Mouse (Mus musculus): ENCODE data around the gene Nmd3. TPM values are rescaled to one million over a fixed set of nuclear protein-coding genes. Genes with fewer than 3 reads are reported as not detected.
A peak's percentile ranks its signal among the peaks of the same experiment; 100 is the strongest.

Nmd3 gene
- 48.5 and 60.9 TPM in 2 replicates for polyA plus RNA-seq (2015; fragmentation: Nextera tagmentation; extraction: Ambion mirVana)

- ATAC-seq (ENCODE audit: low read depth), result peak; percentile 92
- H3K36me3 ChIP-seq (ENCODE audit: control insufficient read depth, insufficient read depth), result no peaks in the 10 kb centered on the region
- peak within 1 kb of the TSS; percentile 84 for H3K4me3 ChIP-seq (ENCODE audit: low read depth, low read length)
- H3K4me1 ChIP-seq (ENCODE audit: control insufficient read depth, low read depth, low read length), result peaks cover 6% of the 10 kb centered on the region
- no peaks in the 10 kb centered on the region for H3K27me3 ChIP-seq (ENCODE audit: control insufficient read depth, insufficient read depth, low read depth, low read length)
- H3K27ac ChIP-seq (ENCODE audit: low read length), result peak within 1 kb of the TSS; percentile 85
- under 1% methylated on average over 30 of the region's 33 CpGs for WGBS (ENCODE audit: insufficient replicate concordance)
- peak within 1 kb of the TSS; percentile 83 for H3K4me2 ChIP-seq (ENCODE audit: low read depth, low read length)
- H3K9me3 ChIP-seq (replicated peaks; ENCODE audit: control insufficient read depth, low read length), result no peaks in the 10 kb centered on the region
- H3K9ac ChIP-seq (ENCODE audit: low read depth, low read length), result peak within 1 kb of the TSS; percentile 83
Measured at GRCm38 (mm10) chr3:69721814-69722186, at the start of gene Nmd3. TSS of gene Nmd3 (plus strand) at chr3:69721985.

- H3K27ac ChIP-seq (ENCODE audit: low read length), result no peak overlapping the region
- WGBS (ENCODE audit: insufficient replicate concordance), result 70% methylated on average over 10 of the region's 10 CpGs
Measured at GRCm38 (mm10) chr3:69673351-69673750, 48.4 kb upstream of the Nmd3 start.

GRCm38 (mm10) chr3:69674206-69674605 is 47.6 kb upstream of the Nmd3 start:
- Histone ChIP-seq H3K27ac (ENCODE audit: low read length) (no peak overlapping the region), H3K4me1 (ENCODE audit: control insufficient read depth, low read depth, low read length) (no peaks in the 10 kb centered on the region), H3K4me3 (ENCODE audit: low read depth, low read length) (no peak overlapping the region), H3K27me3 (ENCODE audit: control insufficient read depth, insufficient read depth, low read depth, low read length) (no peaks in the 10 kb centered on the region), H3K4me2 (ENCODE audit: low read depth, low read length) (no peak overlapping the region), H3K9ac (ENCODE audit: low read depth, low read length) (no peak overlapping the region), H3K36me3 (ENCODE audit: control insufficient read depth, insufficient read depth) (no peaks in the 10 kb centered on the region), H3K9me3 (replicated peaks; ENCODE audit: control insufficient read depth, low read length) (no peaks in the 10 kb centered on the region)
- 13% methylated on average over 3 of the region's 3 CpGs for WGBS (ENCODE audit: insufficient replicate concordance)
- ATAC-seq (ENCODE audit: low read depth), result peak; percentile 43; the same call in 1 of the 2 replicates

More at GRCm38 (mm10) chr3:69673351-69673750, 48.4 kb upstream of the Nmd3 start:
- no peaks in the 10 kb centered on the region for H3K36me3 ChIP-seq (ENCODE audit: control insufficient read depth, insufficient read depth)
- no peak overlapping the region for H3K9ac ChIP-seq (ENCODE audit: low read depth, low read length)
- H3K9me3 ChIP-seq (replicated peaks; ENCODE audit: control insufficient read depth, low read length), result no peaks in the 10 kb centered on the region
- H3K27me3 ChIP-seq (ENCODE audit: control insufficient read depth, insufficient read depth, low read depth, low read length), result no peaks in the 10 kb centered on the region
- no peak for ATAC-seq (ENCODE audit: low read depth)
- no peak overlapping the region for H3K4me3 ChIP-seq (ENCODE audit: low read depth, low read length)
- H3K4me2 ChIP-seq (ENCODE audit: low read depth, low read length), result no peak overlapping the region
- no peaks in the 10 kb centered on the region for H3K4me1 ChIP-seq (ENCODE audit: control insufficient read depth, low read depth, low read length)

- Histone ChIP-seq H3K36me3 (ENCODE audit: control insufficient read depth, insufficient read depth) (no peaks in the 10 kb centered on the region), H3K4me2 (ENCODE audit: low read depth, low read length) (no peak overlapping the region), H3K9ac (ENCODE audit: low read depth, low read length) (no peak overlapping the region), H3K4me1 (ENCODE audit: control insufficient read depth, low read depth, low read length) (no peaks in the 10 kb centered on the region), H3K27me3 (ENCODE audit: control insufficient read depth, insufficient read depth, low read depth, low read length) (no peaks in the 10 kb centered on the region), H3K27ac (ENCODE audit: low read length) (no peak overlapping the region), H3K4me3 (ENCODE audit: low read depth, low read length) (no peak overlapping the region), H3K9me3 (replicated peaks; ENCODE audit: control insufficient read depth, low read length) (no peaks in the 10 kb centered on the region)
- WGBS (ENCODE audit: insufficient replicate concordance), result 39% methylated on average over 1 of the region's 1 CpGs
- ATAC-seq (ENCODE audit: low read depth), result no peak
Measured at GRCm38 (mm10) chr3:69689791-69690190, 32.0 kb upstream of the Nmd3 start.

GRCm38 (mm10) chr3:69690939-69691338 is 30.8 kb upstream of the Nmd3 start:
- Histone ChIP-seq H3K9ac (ENCODE audit: low read depth, low read length) (no peak overlapping the region), H3K36me3 (ENCODE audit: control insufficient read depth, insufficient read depth) (no peaks in the 10 kb centered on the region), H3K27me3 (ENCODE audit: control insufficient read depth, insufficient read depth, low read depth, low read length) (no peaks in the 10 kb centered on the region), H3K9me3 (replicated peaks; ENCODE audit: control insufficient read depth, low read length) (no peaks in the 10 kb centered on the region), H3K4me2 (ENCODE audit: low read depth, low read length) (no peak overlapping the region), H3K27ac (ENCODE audit: low read length) (no peak overlapping the region), H3K4me1 (ENCODE audit: control insufficient read depth, low read depth, low read length) (no peaks in the 10 kb centered on the region), H3K4me3 (ENCODE audit: low read depth, low read length) (no peak overlapping the region)
- 60% methylated on average over 2 of the region's 2 CpGs for WGBS (ENCODE audit: insufficient replicate concordance)
- ATAC-seq (ENCODE audit: low read depth), result no peak

GRCm38 (mm10) chr3:69699851-69700500 is 21.8 kb upstream of the Nmd3 start:
- Histone ChIP-seq H3K4me3 (ENCODE audit: low read depth, low read length) (no peak overlapping the region), H3K9ac (ENCODE audit: low read depth, low read length) (no peak overlapping the region), H3K36me3 (ENCODE audit: control insufficient read depth, insufficient read depth) (no peaks in the 10 kb centered on the region), H3K27me3 (ENCODE audit: control insufficient read depth, insufficient read depth, low read depth, low read length) (no peaks in the 10 kb centered on the region), H3K27ac (ENCODE audit: low read length) (no peak overlapping the region), H3K4me2 (ENCODE audit: low read depth, low read length) (no peak overlapping the region), H3K9me3 (replicated peaks; ENCODE audit: control insufficient read depth, low read length) (no peaks in the 10 kb centered on the region), H3K4me1 (ENCODE audit: control insufficient read depth, low read depth, low read length) (no peaks in the 10 kb centered on the region)
- ATAC-seq (ENCODE audit: low read depth), result no peak
- WGBS (ENCODE audit: insufficient replicate concordance), result 54% methylated on average over 6 of the region's 6 CpGs

- WGBS (ENCODE audit: insufficient replicate concordance), result 19% methylated on average over 1 of the region's 1 CpGs
- no peak overlapping the region for H3K4me2 ChIP-seq (ENCODE audit: low read depth, low read length)
- H3K27ac ChIP-seq (ENCODE audit: low read length), result no peak overlapping the region
- no peaks in the 10 kb centered on the region for H3K9me3 ChIP-seq (replicated peaks; ENCODE audit: control insufficient read depth, low read length)
- H3K36me3 ChIP-seq (ENCODE audit: control insufficient read depth, insufficient read depth), result no peaks in the 10 kb centered on the region
- H3K4me3 ChIP-seq (ENCODE audit: low read depth, low read length), result no peak overlapping the region
- ATAC-seq (ENCODE audit: low read depth), result no peak
- H3K27me3 ChIP-seq (ENCODE audit: control insufficient read depth, insufficient read depth, low read depth, low read length), result no peaks in the 10 kb centered on the region
- no peaks in the 10 kb centered on the region for H3K4me1 ChIP-seq (ENCODE audit: control insufficient read depth, low read depth, low read length)
- H3K9ac ChIP-seq (ENCODE audit: low read depth, low read length), result no peak overlapping the region
Measured at GRCm38 (mm10) chr3:69701905-69702304, 19.9 kb upstream of the Nmd3 start.

- H3K4me3 ChIP-seq (ENCODE audit: low read depth, low read length), result no peak overlapping the region
Measured at GRCm38 (mm10) chr3:69702421-69702820, 19.4 kb upstream of the Nmd3 start.

GRCm38 (mm10) chr3:69709043-69709929 is 12.5 kb upstream of the Nmd3 start:
- 62% methylated on average over 12 of the region's 12 CpGs for WGBS (ENCODE audit: insufficient replicate concordance)
- Histone ChIP-seq H3K9ac (ENCODE audit: low read depth, low read length) (no peak overlapping the region), H3K36me3 (ENCODE audit: control insufficient read depth, insufficient read depth) (no peaks in the 10 kb centered on the region), H3K9me3 (replicated peaks; ENCODE audit: control insufficient read depth, low read length) (no peaks in the 10 kb centered on the region), H3K27me3 (ENCODE audit: control insufficient read depth, insufficient read depth, low read depth, low read length) (no peaks in the 10 kb centered on the region), H3K4me1 (ENCODE audit: control insufficient read depth, low read depth, low read length) (no peaks in the 10 kb centered on the region), H3K4me3 (ENCODE audit: low read depth, low read length) (no peak overlapping the region), H3K4me2 (ENCODE audit: low read depth, low read length) (no peak overlapping the region), H3K27ac (ENCODE audit: low read length) (no peak overlapping the region)
- no peak for ATAC-seq (ENCODE audit: low read depth)

More at GRCm38 (mm10) chr3:69702421-69702820, 19.4 kb upstream of the Nmd3 start:
- ATAC-seq (ENCODE audit: low read depth), result no peak
- no peak overlapping the region for H3K27ac ChIP-seq (ENCODE audit: low read length)
- H3K9ac ChIP-seq (ENCODE audit: low read depth, low read length), result no peak overlapping the region
- H3K36me3 ChIP-seq (ENCODE audit: control insufficient read depth, insufficient read depth), result no peaks in the 10 kb centered on the region
- no peak overlapping the region for H3K4me2 ChIP-seq (ENCODE audit: low read depth, low read length)
- H3K27me3 ChIP-seq (ENCODE audit: control insufficient read depth, insufficient read depth, low read depth, low read length), result no peaks in the 10 kb centered on the region
- no peaks in the 10 kb centered on the region for H3K4me1 ChIP-seq (ENCODE audit: control insufficient read depth, low read depth, low read length)
- no peaks in the 10 kb centered on the region for H3K9me3 ChIP-seq (replicated peaks; ENCODE audit: control insufficient read depth, low read length)

Data from liver, embryonic 16.5 days (tissue).